Comparison of ENCODE assay signal across 26 mouse cellular contexts in genomic region chr3:146448372-146448771, GRCm38 (mm10). TPM values are rescaled to one million over a fixed set of nuclear protein-coding genes. Genes with fewer than 3 reads are reported as not detected.
A peak's percentile ranks its signal among the peaks of the same experiment; 100 is the strongest.
DNase-seq lines count a peak whose midpoint lies in the region; ATAC-seq and TF ChIP-seq lines count a peak whose summit lies in the region.
"Had no signal": no experiment of that assay in that cellular context is flagged by ENCODE, and none has a peak within 500 bp of the region (broad histone marks: within the 10 kb centered on the region; RNA-seq: fewer than 3 reads in every experiment).

No protein-coding gene starts in this region.

- no peaks in the 10 kb centered on the region for H3K9me3 ChIP-seq in midbrain, embryonic 11.5 days (ENCODE audit: control insufficient read depth, low read length)
- no peaks in the 10 kb centered on the region for H3K9me3 ChIP-seq in midbrain, embryonic 16.5 days (replicated peaks; ENCODE audit: control insufficient read depth, low read length, poor library complexity, severe bottlenecking)
- H3K9me3 ChIP-seq: embryonic facial prominence, embryonic 12.5 days; embryonic facial prominence, embryonic 15.5 days; heart, embryonic 13.5 days; hindbrain, embryonic 10.5 days; hindbrain, embryonic 13.5 days had no signal

- 91% methylated on average over 10 of the region's 10 CpGs for WGBS in kidney, adult 2 months
- 89% methylated on average over 10 of the region's 10 CpGs for WGBS in midbrain, embryonic 11.5 days
- 91% methylated on average over 10 of the region's 10 CpGs for WGBS in midbrain, embryonic 16.5 days

- no peaks in the 10 kb centered on the region for H3K27me3 ChIP-seq in kidney, adult 2 months (replicated peaks; ENCODE audit: control insufficient read depth, insufficient read depth, low read length)
- no peaks in the 10 kb centered on the region for H3K27me3 ChIP-seq in midbrain, embryonic 11.5 days (ENCODE audit: control insufficient read depth, insufficient read depth, low read length)
- no peaks in the 10 kb centered on the region for H3K27me3 ChIP-seq in midbrain, embryonic 16.5 days (ENCODE audit: control insufficient read depth, insufficient read depth, low read depth, low read length)
- H3K27me3 ChIP-seq: embryonic facial prominence, embryonic 12.5 days; embryonic facial prominence, embryonic 15.5 days; heart, embryonic 13.5 days; Patski had no signal

- H3K4me2 ChIP-seq in midbrain, embryonic 11.5 days = no peak overlapping the region
- H3K4me2 ChIP-seq in midbrain, embryonic 16.5 days (ENCODE audit: low read length) = no peak overlapping the region
- H3K4me2 ChIP-seq: embryonic facial prominence, embryonic 12.5 days; embryonic facial prominence, embryonic 15.5 days; heart, embryonic 13.5 days; hindbrain, embryonic 13.5 days had no signal

- TF ChIP-seq CTCF in kidney, adult 2 months (conservative IDR thresholded peaks at IDR 0.05; ENCODE audit: insufficient read depth, insufficient read length, low read depth, low read length) = no peak

- ATAC-seq in midbrain, embryonic 11.5 days (ENCODE audit: low FRiP score) = no peak
- ATAC-seq in midbrain, embryonic 16.5 days = no peak
- ATAC-seq: forebrain, embryonic 14.5 days; forebrain, postnatal 0 days; hindbrain, embryonic 16.5 days had no signal

- no peaks in the 10 kb centered on the region; the same call in 1 of the 2 replicates for H3K36me3 ChIP-seq in kidney, adult 2 months (ENCODE audit: control insufficient read depth, insufficient read depth, low read length)
- H3K36me3 ChIP-seq in midbrain, embryonic 11.5 days (ENCODE audit: control insufficient read depth, insufficient read depth, low read length) = no peaks in the 10 kb centered on the region
- no peaks in the 10 kb centered on the region for H3K36me3 ChIP-seq in midbrain, embryonic 16.5 days (ENCODE audit: control insufficient read depth, insufficient read depth, low read length)
- H3K36me3 ChIP-seq: embryonic facial prominence, embryonic 15.5 days had no signal

- peak overlapping the region; percentile 68 for H3K27ac ChIP-seq in kidney, adult 2 months (ENCODE audit: insufficient read depth, low read depth, low read length)
- H3K27ac ChIP-seq in midbrain, embryonic 11.5 days (ENCODE audit: low read depth, low read length) = no peak overlapping the region
- no peak overlapping the region for H3K27ac ChIP-seq in midbrain, embryonic 16.5 days (ENCODE audit: low read length)
- H3K27ac ChIP-seq: embryonic facial prominence, embryonic 12.5 days; embryonic facial prominence, embryonic 15.5 days; gastrocnemius, adult 2 months; heart, embryonic 13.5 days; hindbrain, embryonic 10.5 days; hindbrain, embryonic 13.5 days had no signal

- no peak overlapping the region for H3K9ac ChIP-seq in midbrain, embryonic 11.5 days (ENCODE audit: low read length)
- H3K9ac ChIP-seq in midbrain, embryonic 16.5 days (ENCODE audit: low read depth, low read length) = no peak overlapping the region
- H3K9ac ChIP-seq: embryonic facial prominence, embryonic 12.5 days; embryonic facial prominence, embryonic 15.5 days; forebrain, postnatal 0 days; heart, embryonic 13.5 days; hindbrain, embryonic 13.5 days had no signal

- DNase-seq in heart, adult 11 months = peak; percentile 71
- DNase-seq in heart, postnatal 4 days = no peak
- no peak for DNase-seq in kidney, adult 2 months
- no peak for DNase-seq in kidney, adult 18-20 months
- peak; percentile 12 for DNase-seq in midbrain, embryonic 11.5 days (ENCODE audit: low spot score, missing footprints)
- DNase-seq in right cerebral cortex, postnatal 14 days = no peak
- no peak for DNase-seq in natural killer cell, adult 2 months (ENCODE audit: low spot score in 2 of 2)
- DNase-seq: adrenal gland, postnatal 10 days; cerebellum, adult 11 months; cerebellum, adult 2 months; cerebellum, adult 9-11 months; cerebellum, postnatal 25 days; forebrain, postnatal 0 days; gastrocnemius, adult 2 months; gastrocnemius, postnatal 14 days; heart, adult 18-20 months; heart, postnatal 14 days had no signal

- no peak for TF ChIP-seq POLR2A in kidney, adult 2 months (IDR thresholded peaks at IDR 0.05; ENCODE audit: low read depth, low read length)

- no peak overlapping the region for H3K4me3 ChIP-seq in kidney, adult 2 months (ENCODE audit: insufficient read depth, low read depth, low read length)
- no peak overlapping the region for H3K4me3 ChIP-seq in midbrain, embryonic 11.5 days (ENCODE audit: low read depth, low read length)
- no peak overlapping the region for H3K4me3 ChIP-seq in midbrain, embryonic 16.5 days (ENCODE audit: low read depth, low read length)
- H3K4me3 ChIP-seq: embryonic facial prominence, embryonic 12.5 days; embryonic facial prominence, embryonic 15.5 days; gastrocnemius, adult 2 months; heart, embryonic 13.5 days; hindbrain, embryonic 10.5 days; hindbrain, embryonic 13.5 days had no signal

- H3K4me1 ChIP-seq in kidney, adult 2 months (ENCODE audit: control insufficient read depth, insufficient read depth, low read length) = peaks cover 18% of the 10 kb centered on the region; the same call in 1 of the 2 replicates
- H3K4me1 ChIP-seq in midbrain, embryonic 11.5 days (ENCODE audit: control insufficient read depth, insufficient read depth, low read length) = peaks cover 3% of the 10 kb centered on the region; the same call in 1 of the 2 replicates
- peaks cover 6% of the 10 kb centered on the region; the same call in 1 of the 2 replicates for H3K4me1 ChIP-seq in midbrain, embryonic 16.5 days (ENCODE audit: control insufficient read depth, insufficient read depth, low read length)
- H3K4me1 ChIP-seq: embryonic facial prominence, embryonic 12.5 days had no signal

RNA-seq across cellular contexts. Expression of gene Ctbs, which starts 1.2 kb away (rescaled TPM):
- 1 to 10 TPM; 5.5 to 5.7 TPM for total RNA-seq in heart, postnatal 4 days (2021)
- 10.5 and 10.7 TPM in 2 replicates for polyA plus RNA-seq in kidney, adult 2 months (2012; rRNA removed)
- polyA plus RNA-seq in midbrain, embryonic 11.5 days (2014; fragmentation: Nextera tagmentation; extraction: Ambion mirVana) = 5.8 and 6.6 TPM in 2 replicates
- 4.3 and 4.4 TPM in 2 replicates for polyA plus RNA-seq in midbrain, embryonic 16.5 days (2015; fragmentation: Nextera tagmentation; extraction: Ambion mirVana)

RNA-seq across cellular contexts. Expression of gene Ssx2ip, which starts 43.9 kb away (rescaled TPM):
- total RNA-seq in heart, postnatal 4 days (2021) = 10 to 100 TPM; 18.6 to 21.0 TPM
- 7.3 and 8.0 TPM in 2 replicates for polyA plus RNA-seq in kidney, adult 2 months (2012; rRNA removed)
- 31.0 and 33.5 TPM in 2 replicates for polyA plus RNA-seq in midbrain, embryonic 11.5 days (2014; fragmentation: Nextera tagmentation; extraction: Ambion mirVana)
- 18.0 and 18.2 TPM in 2 replicates for polyA plus RNA-seq in midbrain, embryonic 16.5 days (2015; fragmentation: Nextera tagmentation; extraction: Ambion mirVana)

RNA-seq across cellular contexts. Expression of gene Spata1, which starts 51.2 kb away (rescaled TPM):
- 1 to 10 TPM; 2.1 to 3.0 TPM for total RNA-seq in heart, postnatal 4 days (2021)
- 0.79 and 0.89 TPM in 2 replicates for polyA plus RNA-seq in kidney, adult 2 months (2012; rRNA removed)
- 3.4 and 7.7 TPM in 2 replicates for polyA plus RNA-seq in midbrain, embryonic 11.5 days (2014; fragmentation: Nextera tagmentation; extraction: Ambion mirVana)
- polyA plus RNA-seq in midbrain, embryonic 16.5 days (2015; fragmentation: Nextera tagmentation; extraction: Ambion mirVana) = 4.6 TPM in 2 replicates

RNA-seq across cellular contexts. Expression of gene Gng5, which starts 51.2 kb away (rescaled TPM):
- 100 to 1,000 TPM; 297 to 316 TPM for total RNA-seq in heart, postnatal 4 days (2021)
- polyA plus RNA-seq in kidney, adult 2 months (2012; rRNA removed) = 567 and 600 TPM in 2 replicates
- 1,083 and 1,090 TPM in 2 replicates for polyA plus RNA-seq in midbrain, embryonic 11.5 days (2014; fragmentation: Nextera tagmentation; extraction: Ambion mirVana)
- 256 and 276 TPM in 2 replicates for polyA plus RNA-seq in midbrain, embryonic 16.5 days (2015; fragmentation: Nextera tagmentation; extraction: Ambion mirVana)

Comparison
In these comparisons a context has a peak if more than half of its experiments do, and no peak if none do; other contexts are left out.
1. DNase-seq: peak in heart, adult 11 months (single experiment) and midbrain, embryonic 11.5 days (single experiment); none in heart, postnatal 4 days (single experiment), kidney, adult 2 months (single experiment), kidney, adult 18-20 months (single experiment), right cerebral cortex, postnatal 14 days (single experiment) and natural killer cell, adult 2 months (0 of 2).